23 mouse cellular contexts compared by ENCODE assay signal in genomic region chr3:81889137-81889536, GRCm38 (mm10).
"Had no signal": no experiment of that assay in that cellular context is flagged by ENCODE, and none has a peak within 500 bp of the region (broad histone marks: within the 10 kb centered on the region; RNA-seq: fewer than 3 reads in every experiment).

No protein-coding gene starts in this region.

- H3K9me3 ChIP-seq: limb, embryonic 12.5 days; limb, embryonic 15.5 days; megakaryocyte, embryonic 14.5 days; midbrain, embryonic 10.5 days; midbrain, embryonic 15.5 days; neural tube, embryonic 12.5 days; neural tube, embryonic 15.5 days had no signal

- H3K27me3 ChIP-seq: limb, embryonic 12.5 days; limb, embryonic 15.5 days; megakaryocyte, embryonic 14.5 days; midbrain, embryonic 15.5 days; neural tube, embryonic 12.5 days; neural tube, embryonic 15.5 days had no signal

- H3K4me3 ChIP-seq: limb, embryonic 12.5 days; limb, embryonic 15.5 days; megakaryocyte, embryonic 14.5 days; midbrain, embryonic 10.5 days; midbrain, embryonic 15.5 days; neural tube, embryonic 12.5 days; neural tube, embryonic 15.5 days had no signal

- H3K4me1 ChIP-seq: limb, embryonic 12.5 days; limb, embryonic 15.5 days; megakaryocyte, embryonic 14.5 days; midbrain, embryonic 10.5 days; midbrain, embryonic 15.5 days; neural tube, embryonic 12.5 days; neural tube, embryonic 15.5 days had no signal

- H3K4me2 ChIP-seq: limb, embryonic 12.5 days; limb, embryonic 15.5 days; liver, embryonic 11.5 days; lung, embryonic 14.5 days; midbrain, embryonic 15.5 days; neural tube, embryonic 12.5 days; neural tube, embryonic 15.5 days had no signal

- DNase-seq: kidney, postnatal 14 days; kidney, postnatal 4 days; left cerebral cortex, postnatal 4 days; liver, postnatal 0 days; lung, embryonic 14.5 days; lung, postnatal 36 days; right cerebral cortex, adult 18-20 months; right cerebral cortex, postnatal 14 days; right cerebral cortex, postnatal 4 days; thymus, adult 2 months; thymus, postnatal 14 days; thymus, postnatal 4 days had no signal

- H3K9ac ChIP-seq: limb, embryonic 12.5 days; limb, embryonic 15.5 days; liver, embryonic 14.5 days; liver, postnatal 0 days; lung, embryonic 14.5 days; midbrain, embryonic 15.5 days; neural tube, embryonic 12.5 days; neural tube, embryonic 15.5 days had no signal

- H3K27ac ChIP-seq: limb, embryonic 12.5 days; limb, embryonic 15.5 days; liver, embryonic 14.5 days; midbrain, embryonic 10.5 days; midbrain, embryonic 15.5 days; neural tube, embryonic 12.5 days; neural tube, embryonic 15.5 days; stomach, postnatal 0 days had no signal

- ATAC-seq: liver, postnatal 0 days; lung, postnatal 0 days; midbrain, embryonic 15.5 days had no signal

- H3K36me3 ChIP-seq: limb, embryonic 12.5 days; limb, embryonic 15.5 days; midbrain, embryonic 10.5 days; midbrain, embryonic 15.5 days; neural tube, embryonic 12.5 days; neural tube, embryonic 15.5 days had no signal
